Mouse (Mus musculus) urinary bladder, postnatal 36 days (tissue): ENCODE data around the gene Nrf1.

Experiments
- DNase-seq, 2 experiments: peaks; one replicate each; pipeline ENCODE4 v3.0.0; 2022; ENCODE audit warnings: low spot score in 2 of 2, mixed read lengths in 1 of 2

The Nrf1 gene

DNA sequence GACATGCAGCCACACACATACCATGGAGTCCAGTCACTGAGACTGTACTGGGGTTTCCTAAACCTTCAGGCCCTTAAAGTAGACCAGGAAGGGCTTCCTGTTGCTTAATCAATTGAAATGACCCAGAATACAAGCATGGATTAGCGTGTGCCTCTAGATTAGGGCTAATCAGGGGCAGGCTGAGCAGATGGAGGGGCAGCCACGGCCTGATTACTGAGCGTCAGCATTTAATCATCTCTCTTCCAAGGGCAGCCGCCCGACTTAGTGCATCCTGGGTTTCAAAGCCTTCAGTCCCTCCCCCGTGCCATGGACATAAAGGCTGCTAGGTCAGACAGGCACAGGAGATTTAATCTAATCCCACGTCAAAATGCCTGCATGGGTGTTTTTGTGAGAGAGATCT is 99.3 kb downstream of the Nrf1 start:
- DNase-seq, result no peak

DNA sequence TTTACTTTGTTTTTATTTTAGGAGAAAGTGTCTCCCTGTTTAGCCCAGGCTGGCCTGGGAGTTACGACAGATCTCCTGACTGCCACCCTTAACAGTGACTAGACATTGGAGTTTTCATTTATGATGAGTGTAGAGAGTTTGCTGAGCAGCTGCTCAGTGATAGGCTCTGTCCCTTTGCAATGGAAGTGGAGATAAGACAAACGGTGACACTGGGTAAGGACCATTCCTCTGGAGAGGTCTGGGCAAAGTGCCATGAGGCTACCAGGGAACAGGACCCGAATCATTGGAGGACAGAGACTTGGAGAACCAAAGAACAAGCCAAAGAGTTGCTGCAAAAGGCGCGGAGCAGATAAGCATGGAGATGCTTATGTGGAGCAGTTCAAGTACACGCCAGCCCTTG is 100.0 kb downstream of the Nrf1 start:
- no peak for DNase-seq

DNA sequence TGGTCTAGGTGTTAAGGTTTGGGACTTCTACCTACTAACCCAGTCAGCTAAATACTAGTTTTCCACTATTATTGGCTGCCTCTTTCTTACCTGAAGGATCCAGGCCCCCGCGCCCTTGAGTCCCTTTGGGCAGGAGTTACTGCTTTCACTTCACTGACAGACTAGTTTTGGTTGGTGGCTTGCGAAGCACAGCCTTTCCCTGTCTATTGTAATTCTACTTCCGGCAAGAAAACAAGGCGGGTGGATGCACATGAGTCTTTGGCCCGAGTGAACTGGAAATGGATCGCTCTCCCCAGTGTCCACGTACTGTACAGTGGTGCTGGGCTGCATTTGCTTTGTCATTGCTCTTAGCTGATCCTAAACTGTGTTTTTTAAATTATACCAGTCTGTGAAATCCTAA is 102.7 kb downstream of the Nrf1 start:
- no peak for DNase-seq

DNA sequence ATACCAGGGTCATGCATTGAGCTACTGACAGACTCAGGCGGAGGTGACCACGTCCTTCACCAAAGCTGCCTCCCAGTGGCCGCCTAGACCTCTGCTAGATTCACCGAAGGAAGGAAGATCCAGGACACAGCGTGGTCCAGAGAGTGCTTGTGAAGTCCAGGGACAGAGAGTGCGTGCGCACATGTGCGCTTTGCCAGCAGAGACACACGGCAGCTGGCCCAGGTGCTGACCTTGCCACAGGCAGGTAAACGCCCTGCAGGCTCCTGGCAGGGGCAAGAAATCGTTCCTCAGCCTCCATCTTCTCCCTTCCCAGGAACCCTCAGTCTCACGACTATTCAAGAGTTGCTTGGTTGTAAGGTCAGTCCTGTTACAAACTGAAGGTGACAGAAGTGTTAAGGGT is 104.4 kb downstream of the Nrf1 start:
- no peak for DNase-seq

DNA sequence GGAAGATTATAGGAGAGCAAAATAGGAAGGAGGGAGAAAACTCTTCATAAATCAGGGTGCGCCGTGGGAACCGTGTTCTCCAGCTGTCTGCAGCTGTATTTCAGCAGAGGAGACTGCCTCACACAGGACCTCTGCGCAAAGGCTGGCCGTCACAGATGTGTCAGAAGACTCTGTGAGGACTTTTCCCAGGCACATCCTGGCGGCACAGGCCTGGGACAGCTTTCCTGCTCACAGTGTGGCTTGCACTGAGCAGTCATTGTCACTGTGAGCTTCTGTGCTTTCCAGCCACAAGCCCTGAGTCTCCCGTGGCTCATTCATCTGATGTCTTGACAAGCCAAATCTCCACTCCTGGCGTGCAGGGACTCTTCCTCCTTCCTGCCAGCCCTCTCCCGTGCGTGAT is 104.9 kb downstream of the Nrf1 start:
- no peak for DNase-seq

DNA sequence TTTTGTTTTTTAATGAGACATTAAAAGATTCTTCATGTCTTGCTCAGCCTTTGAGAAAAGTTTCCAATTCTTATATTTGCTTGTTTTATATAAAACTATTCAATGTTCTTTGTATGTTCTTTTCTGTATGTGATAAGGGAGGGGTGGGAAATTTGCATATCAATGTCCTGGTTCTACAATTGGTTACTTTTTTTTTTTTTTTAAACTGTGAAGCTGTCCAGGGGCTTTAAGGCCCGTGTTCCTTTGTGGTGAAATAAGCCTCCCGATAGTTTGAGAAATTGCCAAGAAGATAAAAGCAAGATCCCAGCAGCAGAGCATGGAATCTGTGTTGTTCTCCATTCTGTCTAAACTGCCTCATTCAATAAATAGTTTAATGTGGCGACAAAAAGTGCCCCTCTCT is 105.3 kb downstream of the Nrf1 start:
- no peak for DNase-seq

DNA sequence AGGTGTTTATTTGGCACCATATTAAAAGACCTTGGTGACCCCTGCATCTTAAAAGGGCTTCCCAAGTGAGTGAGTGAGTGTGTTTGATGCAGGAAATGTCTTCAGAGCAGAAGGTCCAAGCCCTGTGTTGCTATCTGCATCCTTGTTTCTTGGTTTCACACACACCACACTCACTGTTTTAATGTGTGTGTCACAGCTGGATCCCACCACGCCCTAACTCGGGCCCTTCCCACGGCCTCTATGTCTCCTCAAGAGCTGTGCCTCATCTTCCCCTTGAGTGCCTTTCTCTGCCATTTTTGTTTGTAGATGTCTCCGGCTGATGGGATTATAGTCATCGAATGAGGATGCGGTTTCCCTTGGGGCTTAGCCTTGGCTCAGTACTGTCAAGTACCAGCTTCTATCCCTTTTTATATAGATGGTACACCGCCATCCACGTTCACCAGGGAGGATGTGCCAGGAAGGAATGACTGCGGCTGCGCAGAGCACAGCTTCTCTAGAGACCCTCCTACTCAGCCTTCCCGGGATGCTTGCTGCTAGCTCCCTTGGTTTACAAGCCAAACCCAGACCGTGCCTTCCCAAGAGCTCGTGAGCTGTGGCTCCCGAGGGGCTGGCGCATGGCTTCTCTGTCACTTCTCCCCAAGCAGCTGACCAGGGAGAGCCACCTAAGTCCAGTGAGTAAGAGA is 106.1 kb downstream of the Nrf1 start:
- DNase-seq, result no peak

DNA sequence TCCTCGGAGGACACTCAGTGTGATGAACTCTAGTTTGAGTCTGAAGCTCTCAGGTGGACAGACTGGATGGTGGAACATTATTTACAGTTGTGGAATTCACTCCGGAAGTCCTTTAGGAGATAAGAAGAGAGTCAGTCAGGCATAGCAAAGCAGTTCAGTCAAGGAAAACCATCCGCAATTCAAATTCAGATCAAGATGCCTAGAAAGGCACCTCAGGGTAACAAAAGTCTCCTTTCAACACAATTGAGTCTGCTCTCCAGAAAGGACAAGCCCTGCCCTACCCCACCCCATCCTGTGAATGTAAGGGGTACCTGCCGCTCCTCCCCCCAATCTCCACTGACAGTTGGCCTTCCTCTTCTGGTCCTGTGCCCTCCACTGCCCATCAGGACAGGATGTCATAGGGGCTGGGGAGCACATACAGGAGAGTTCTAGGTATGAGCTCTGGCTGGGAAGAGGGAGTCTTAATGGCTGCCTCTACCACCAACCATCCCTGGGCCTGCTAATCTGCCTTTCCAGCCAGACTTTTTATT is 111.8 kb downstream of the Nrf1 start:
- DNase-seq, result no peak

DNA sequence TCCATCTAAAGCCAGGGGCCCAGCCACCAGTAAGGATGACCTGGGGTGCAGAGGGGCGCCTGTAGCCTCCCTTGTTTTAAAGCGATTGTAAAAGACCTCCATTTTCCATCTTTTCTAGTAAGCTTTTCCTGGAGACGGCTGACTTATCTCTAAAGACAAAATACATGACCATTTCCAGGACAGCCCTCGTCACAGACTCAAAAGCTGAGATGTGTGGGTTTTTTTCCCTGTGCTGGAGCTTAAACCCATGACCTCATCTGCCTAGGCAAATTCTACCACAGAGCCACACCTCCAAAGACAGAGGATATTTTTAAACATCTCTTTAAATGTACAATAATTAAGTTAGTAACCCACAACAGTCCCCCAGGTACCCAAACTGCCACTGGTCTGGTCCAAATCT is 112.6 kb downstream of the Nrf1 start:
- no peak for DNase-seq

DNA sequence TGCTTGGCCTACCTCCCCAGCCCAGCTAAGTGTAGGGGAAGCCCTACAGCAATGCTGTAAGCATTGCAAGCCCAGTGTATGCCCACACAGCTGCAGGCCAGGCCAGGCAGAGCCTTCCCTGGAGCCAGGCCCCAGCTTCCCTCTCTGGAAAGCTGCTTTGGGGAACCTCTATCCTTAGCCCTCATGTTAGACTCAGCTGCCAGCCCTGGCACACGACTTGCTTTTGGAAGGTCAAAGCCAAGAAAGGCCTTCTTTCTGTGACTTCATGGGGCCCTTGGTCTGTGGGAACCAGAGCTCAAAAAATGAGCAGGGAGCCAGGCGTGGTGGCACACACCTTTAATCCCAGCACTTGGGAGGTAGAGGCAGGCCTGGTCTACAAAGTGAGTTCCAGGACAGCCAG is 113.8 kb downstream of the Nrf1 start:
- no peak for DNase-seq

DNA sequence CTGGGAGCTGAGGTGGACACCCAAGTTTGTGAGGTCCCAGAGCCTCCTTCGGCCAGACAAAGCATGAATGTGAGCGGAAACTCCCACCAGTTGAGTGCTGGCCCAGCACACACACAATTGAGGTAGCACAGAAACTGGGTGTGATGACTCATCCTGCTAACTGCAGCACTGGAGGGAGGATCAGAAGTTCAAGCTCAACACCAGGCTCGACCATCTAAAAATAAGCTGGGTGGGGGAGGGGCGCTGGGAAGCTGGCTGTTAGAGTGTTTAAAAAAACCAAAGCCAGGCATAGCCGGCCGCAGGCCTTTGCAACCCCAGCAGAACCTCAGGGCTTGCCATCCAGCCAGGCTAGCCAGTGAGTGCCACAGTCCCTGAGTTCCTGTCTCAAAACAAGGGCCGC is 114.3 kb downstream of the Nrf1 start:
- DNase-seq, result no peak

DNA sequence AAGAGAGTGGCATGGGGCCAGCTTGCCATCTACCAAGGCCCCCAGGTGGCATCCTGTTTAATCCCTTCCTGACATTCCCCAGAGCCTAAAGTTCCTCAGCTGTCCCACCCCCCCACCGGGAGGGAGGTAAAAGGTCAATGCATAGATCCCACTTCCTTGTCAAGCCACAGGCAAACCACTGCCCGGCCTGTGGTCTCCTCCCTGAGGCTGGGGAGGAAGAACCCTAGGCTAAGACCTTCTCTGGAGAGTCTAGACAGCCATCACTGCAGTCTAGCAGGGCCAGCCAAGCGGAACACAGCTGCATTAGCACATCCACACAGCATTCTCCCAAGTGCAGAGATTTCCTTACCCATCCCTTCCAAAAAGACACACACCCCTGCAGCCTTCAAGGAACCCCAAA is 118.6 kb downstream of the Nrf1 start:
- DNase-seq, result no peak

DNA sequence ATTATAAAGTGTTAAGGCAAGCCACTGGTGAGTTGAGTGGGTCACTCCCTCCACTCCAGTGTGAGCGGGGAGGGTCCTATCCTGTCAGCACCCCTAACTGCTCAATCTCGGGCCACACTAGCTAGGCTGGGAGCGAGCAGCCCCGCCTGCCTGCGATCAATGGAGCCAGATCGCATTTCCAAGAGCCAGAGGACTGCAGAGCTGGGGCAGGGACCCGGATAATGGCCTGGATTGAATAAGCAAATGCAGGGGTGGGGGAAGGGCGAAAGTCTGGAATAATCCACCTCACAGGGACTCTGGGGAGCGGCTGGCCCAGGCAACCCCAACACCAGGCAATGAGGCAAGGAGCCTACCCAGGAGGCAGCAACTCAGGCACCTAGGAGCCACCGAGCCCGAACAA is 119.4 kb downstream of the Nrf1 start:
- DNase-seq, result no peak

DNA sequence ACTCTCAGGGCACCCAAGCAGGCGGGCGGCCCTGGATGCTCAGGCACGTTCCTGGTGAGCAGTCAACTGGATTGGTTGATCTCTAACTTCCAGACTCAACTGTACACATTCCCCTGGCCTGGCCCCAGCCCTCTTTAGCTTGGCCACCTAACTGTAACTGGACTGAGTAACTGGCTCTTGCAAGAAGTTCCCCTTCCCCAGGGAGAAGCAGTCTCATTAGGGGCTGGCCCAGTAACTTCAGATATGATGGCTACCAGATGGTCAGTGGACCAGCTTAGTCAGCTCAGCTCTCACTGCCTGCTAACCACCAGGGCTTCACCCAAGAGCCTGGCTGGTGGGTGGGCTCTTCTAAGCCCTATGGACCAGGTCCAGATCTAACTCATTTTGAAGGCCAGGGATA is 120.5 kb downstream of the Nrf1 start:
- no peak for DNase-seq

DNA sequence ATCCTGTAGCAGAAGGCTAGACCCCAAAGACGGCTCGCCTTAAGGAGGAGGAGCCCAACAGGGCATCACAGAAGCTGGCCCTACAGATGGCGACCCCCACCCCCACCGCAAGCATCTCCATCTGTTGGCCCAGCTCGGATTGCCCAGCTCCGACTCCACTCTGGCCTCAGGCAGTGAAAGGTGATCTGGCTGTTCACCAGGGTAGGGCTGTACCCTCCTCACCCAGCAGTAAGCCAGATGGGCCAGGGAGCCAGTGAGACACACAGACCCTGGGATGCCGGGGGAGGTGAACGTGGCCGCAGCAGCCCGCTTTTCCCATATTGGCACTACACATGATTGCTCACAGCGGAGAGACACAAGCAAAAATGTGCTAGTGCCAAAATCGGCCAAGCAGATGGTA is 121.4 kb downstream of the Nrf1 start:
- DNase-seq, result no peak

DNA sequence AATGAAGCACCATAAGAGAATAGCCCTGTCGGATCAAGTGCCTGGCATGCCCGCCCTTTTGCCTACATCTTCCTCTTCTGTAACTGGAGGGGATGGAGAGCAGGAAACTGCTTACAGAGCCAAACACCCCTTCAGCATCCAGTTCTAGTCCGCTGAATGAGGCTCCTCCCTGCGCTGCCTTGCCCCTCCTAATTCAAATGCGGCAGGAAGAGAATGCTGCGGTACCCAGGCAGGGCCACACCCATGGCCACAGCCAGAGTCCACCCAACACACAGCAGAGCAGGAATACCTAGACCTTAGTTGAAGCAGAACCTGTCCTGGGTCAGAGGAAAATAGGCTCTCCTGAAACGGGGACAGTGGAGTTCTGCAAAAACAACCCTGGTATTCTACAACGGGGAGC is 123.4 kb downstream of the Nrf1 start:
- no peak for DNase-seq

DNA sequence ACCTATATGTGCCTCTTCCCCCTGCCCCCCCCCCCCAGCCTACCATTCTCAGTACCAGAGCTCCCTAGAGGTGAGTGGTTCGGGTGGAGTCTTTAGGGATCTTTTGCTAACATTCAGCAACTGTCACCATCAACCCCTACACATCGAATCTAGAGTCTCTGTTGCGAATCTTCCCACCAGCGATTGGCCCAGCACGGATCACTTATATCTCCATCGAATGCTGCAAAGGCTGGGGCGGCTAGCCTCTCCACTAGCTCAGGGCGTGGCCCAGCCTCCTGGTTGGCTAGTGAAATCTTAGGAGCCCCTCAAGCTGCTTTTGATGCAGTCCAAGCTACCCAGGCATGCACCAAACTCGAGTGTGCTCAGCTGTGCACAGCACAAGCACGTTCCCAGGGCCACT is 124.2 kb downstream of the Nrf1 start:
- DNase-seq, result no peak

DNA sequence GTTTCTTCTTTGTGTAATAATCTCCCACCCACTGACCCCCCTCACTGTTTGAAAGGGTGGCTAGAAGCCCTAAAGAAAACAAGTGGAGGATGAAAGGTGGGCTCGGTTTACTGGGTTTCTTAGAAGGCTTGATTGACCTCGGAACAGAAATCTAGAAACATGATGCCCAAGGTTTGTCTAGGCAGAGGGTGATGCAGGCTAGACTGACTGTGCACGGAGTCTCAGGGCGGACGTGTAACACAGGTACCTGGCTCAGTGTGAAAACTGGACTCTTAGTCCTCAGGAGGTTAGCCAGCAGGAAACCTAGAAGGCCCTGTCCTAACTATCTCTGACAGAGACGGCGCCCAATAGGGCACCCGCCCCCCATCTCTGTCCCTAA is 124.6 kb downstream of the Nrf1 start:
- DNase-seq, result no peak

DNA sequence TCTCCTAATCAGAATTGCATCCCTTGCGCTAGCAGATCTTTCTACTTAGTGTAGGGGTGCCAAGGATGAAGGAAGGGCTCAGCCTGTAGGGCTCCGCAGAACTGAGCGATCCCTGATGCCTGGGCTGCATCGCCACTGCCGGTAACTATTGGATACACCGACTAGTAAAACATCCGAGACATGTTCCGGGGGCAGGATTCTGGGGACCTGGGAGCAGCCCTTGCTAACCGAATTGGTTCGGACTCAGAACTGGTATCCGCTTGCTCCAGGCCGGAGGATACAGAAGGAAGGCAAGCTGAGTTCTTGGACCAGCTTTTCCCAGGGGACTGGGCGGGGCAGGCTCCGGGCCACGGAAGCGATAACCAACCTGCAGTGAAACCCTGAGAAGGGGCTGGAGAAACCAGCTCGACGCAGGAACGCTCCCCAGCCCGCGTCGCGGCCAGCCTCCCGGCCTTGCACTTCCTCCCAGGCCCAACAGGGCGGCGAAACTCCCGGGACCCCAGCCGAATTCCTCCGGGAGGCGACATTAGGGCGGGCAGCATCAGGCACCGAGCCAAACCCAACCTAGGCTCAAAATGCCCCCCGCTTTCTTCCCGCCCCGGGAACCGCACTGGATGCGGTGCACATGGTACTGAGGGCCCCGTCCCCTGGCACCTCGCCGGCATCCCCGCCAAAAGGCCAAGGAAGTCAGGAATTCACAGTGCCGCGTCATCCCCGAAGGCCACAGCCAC is 125.2 kb downstream of the Nrf1 start:
- peak; percentile 31 for DNase-seq

DNA sequence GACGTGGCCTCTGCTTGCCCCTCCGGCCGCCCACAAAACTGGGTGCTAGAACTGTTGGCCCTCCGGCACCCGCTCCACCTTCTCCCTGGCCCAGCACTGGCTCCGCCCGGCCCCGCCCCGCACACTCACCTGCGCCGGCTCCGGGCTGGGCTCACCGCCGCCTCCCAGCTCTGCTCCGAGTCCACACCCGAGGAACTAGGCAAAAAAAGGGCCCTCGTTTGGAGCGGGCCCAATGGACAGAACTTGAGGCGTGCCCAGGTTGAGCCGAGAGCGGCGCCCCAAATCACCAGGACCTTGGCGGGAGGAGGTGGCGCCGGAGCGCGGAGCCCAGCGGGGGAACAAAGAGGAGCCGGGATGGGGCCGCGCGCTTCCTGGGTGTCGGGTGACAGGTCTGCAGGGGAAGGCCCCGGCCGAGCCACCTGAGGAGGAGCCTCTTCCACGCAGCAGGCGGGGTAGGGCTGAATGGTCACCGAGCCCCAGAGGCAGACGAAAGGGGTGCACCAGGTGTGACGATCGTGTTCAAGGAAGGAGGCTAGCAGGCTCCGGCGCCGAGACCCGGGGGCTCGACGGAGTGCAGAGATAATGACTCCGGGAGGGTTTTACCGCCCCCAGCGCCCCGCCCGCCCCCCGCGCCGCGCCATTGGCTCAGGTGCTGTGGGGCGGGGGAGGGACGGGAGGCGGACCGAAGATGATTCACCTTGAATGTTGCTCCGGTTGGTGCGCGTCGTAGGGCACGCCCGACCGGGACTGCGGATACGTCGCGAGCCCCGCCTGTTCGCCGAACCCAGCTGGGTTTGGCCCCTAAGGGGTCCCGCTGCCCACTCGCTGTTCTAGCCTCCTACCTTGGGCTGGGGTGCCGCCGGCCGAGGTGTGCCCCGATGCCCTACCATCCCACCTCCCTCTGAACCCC is 126.0 kb downstream of the Nrf1 start:
- peak; percentile 65 to 66 for DNase-seq

DNA sequence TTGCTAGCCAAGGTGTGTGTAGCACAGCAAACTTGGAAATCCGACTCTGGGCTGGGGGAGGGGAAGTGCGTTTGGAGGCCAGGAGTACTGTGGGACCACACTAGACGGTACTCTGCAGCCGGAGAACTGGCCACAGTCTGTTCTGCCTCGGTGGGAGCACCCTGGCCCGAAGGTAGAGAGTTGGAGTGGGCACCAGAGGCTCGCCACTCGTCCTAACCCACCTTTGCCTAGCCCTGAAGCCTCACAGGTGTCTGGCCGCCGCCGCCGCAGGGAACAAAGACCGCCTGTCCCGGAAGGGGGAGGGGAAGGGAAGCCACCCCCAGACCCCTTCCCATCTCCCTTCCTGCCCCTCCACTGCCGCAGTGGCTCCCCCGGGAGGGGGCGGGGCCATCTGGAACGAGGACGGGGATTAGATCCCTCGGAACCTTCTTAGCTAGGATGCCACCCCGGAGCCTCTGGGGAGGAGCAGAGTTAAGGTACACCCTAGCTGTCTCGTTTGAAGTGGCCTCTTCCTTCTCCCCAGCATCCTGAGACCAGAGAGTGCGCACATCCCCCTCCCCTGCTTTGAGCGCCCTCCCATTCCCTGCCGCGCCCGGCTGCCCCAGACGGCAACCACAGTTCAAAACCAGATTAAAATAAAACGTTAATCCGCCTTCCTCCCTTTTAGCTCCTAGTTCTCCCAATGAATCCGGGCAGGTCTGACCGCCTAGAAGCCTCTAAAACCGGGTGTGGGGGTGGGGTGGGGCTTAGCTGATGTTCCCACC is 126.9 kb downstream of the Nrf1 start:
- DNase-seq, result no peak
